Mouse (Mus musculus): ENCODE data around the gene Pbx3. TPM values are rescaled to one million over a fixed set of nuclear protein-coding genes. Genes with fewer than 3 reads are reported as not detected.

The Pbx3 gene
- polyA plus RNA-seq, 1 experiment from 2014 or later, result 35.0 TPM

- DNase-seq (ENCODE audit: low spot score), result no peak
- H3K27ac ChIP-seq (replicated peaks; ENCODE audit: low read depth, low read length), result no peak overlapping the region
- ATAC-seq (ENCODE audit: insufficient number of reproducible peaks, low FRiP score, low TSS enrichment, low read depth), result no peak
- peaks cover 7% of the 10 kb centered on the region; the same call in 1 of the 2 replicates for H3K4me1 ChIP-seq (ENCODE audit: control insufficient read depth, insufficient read depth, low read length)
- no peak overlapping the region for H3K9ac ChIP-seq (ENCODE audit: low read length)
- H3K36me3 ChIP-seq (ENCODE audit: control insufficient read depth, insufficient read depth, low read length), result no peaks in the 10 kb centered on the region
- no peaks in the 10 kb centered on the region for H3K27me3 ChIP-seq (ENCODE audit: control insufficient read depth, insufficient read depth, low read length)
- H3K9me3 ChIP-seq (ENCODE audit: control insufficient read depth, low read length), result no peaks in the 10 kb centered on the region
- no peak overlapping the region for H3K4me3 ChIP-seq (ENCODE audit: low read depth, low read length)
- no peak overlapping the region for H3K4me2 ChIP-seq (ENCODE audit: low read depth, severe bottlenecking)
- WGBS, result 42% methylated on average over 2 of the region's 2 CpGs
Observed at GRCm38 (mm10) chr2:34374349-34374748, 1.4 kb upstream of the Pbx3 start.

GRCm38 (mm10) chr2:34373886-34374285 lies 944 bp upstream of the Pbx3 start:
- Histone ChIP-seq H3K4me1 (ENCODE audit: control insufficient read depth, insufficient read depth, low read length) (peaks cover 7% of the 10 kb centered on the region; the same call in 1 of the 2 replicates), H3K4me2 (ENCODE audit: low read depth, severe bottlenecking) (no peak overlapping the region), H3K4me3 (ENCODE audit: low read depth, low read length) (no peak overlapping the region; the same call in 1 of the 2 replicates), H3K9me3 (ENCODE audit: control insufficient read depth, low read length) (no peaks in the 10 kb centered on the region), H3K9ac (ENCODE audit: low read length) (no peak overlapping the region), H3K27me3 (ENCODE audit: control insufficient read depth, insufficient read depth, low read length) (no peaks in the 10 kb centered on the region), H3K27ac (replicated peaks; ENCODE audit: low read depth, low read length) (no peak overlapping the region), H3K36me3 (ENCODE audit: control insufficient read depth, insufficient read depth, low read length) (no peaks in the 10 kb centered on the region)
- WGBS, result 36% methylated on average over 3 of the region's 3 CpGs
- DNase-seq (ENCODE audit: low spot score) (no peak), ATAC-seq (ENCODE audit: insufficient number of reproducible peaks, low FRiP score, low TSS enrichment, low read depth) (no peak)

- DNase-seq (ENCODE audit: low spot score) (peak; percentile 72), ATAC-seq (ENCODE audit: insufficient number of reproducible peaks, low FRiP score, low TSS enrichment, low read depth) (peak; percentile 41; the same call in 1 of the 2 replicates)
- Histone ChIP-seq H3K4me2 (ENCODE audit: low read depth, severe bottlenecking) (peak overlapping the region; percentile 88), H3K27ac (replicated peaks; ENCODE audit: low read depth, low read length) (peak overlapping the region; percentile 97), H3K4me1 (ENCODE audit: control insufficient read depth, insufficient read depth, low read length) (peaks cover 11% of the 10 kb centered on the region; the same call in 1 of the 2 replicates), H3K27me3 (ENCODE audit: control insufficient read depth, insufficient read depth, low read length) (no peaks in the 10 kb centered on the region), H3K4me3 (ENCODE audit: low read depth, low read length) (peak overlapping the region; percentile 76), H3K36me3 (ENCODE audit: control insufficient read depth, insufficient read depth, low read length) (no peaks in the 10 kb centered on the region), H3K9me3 (ENCODE audit: control insufficient read depth, low read length) (no peaks in the 10 kb centered on the region), H3K9ac (ENCODE audit: low read length) (peak overlapping the region; percentile 95)
- WGBS, result under 1% methylated on average over 58 of the region's 118 CpGs
Observed at GRCm38 (mm10) chr2:34371441-34372304, 1.3 kb downstream of the Pbx3 start.

DNA sequence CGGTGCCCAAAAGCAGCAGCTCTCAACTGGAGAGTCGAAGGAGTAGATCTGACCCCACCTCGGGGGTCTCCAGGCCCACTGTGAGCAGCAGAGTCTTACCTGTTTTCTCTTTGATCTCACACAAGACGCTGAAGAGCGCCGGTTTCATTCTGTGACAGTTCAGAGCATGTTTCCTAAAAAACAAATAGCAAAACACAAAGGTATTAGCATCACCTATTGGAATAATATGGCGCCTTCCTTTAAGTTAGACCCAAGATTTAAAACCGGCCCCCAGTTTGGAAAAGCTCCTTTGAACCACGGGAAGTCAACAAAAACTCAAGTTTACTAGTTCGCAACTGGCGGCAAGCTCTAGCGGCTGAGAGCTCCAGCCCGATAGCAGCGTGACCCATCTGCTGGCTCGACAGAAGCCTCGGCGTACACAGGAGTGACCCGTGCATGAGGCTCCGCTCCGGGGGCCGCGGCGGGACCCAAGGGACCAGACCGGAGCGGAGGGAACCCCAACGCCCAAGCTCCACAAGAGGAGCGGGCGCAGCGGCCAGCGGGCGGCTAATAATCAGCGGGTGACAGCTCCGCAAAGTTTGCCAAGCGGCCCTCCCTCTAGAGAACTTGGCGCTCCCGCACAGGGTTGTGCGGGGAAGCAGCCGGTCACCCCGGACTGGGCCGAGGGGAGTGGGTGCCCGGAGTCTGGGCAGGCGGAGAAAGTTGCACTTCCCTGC lies 2.1 kb downstream of the Pbx3 start:
- no peak for ATAC-seq (ENCODE audit: insufficient number of reproducible peaks, low FRiP score, low TSS enrichment, low read depth)

GRCm38 (mm10) chr2:34370349-34370724 lies 2.6 kb downstream of the Pbx3 start:
- H3K27ac ChIP-seq (replicated peaks; ENCODE audit: low read depth, low read length), result no peak overlapping the region
- H3K36me3 ChIP-seq (ENCODE audit: control insufficient read depth, insufficient read depth, low read length), result no peaks in the 10 kb centered on the region
- peak overlapping the region; percentile 88 for H3K4me2 ChIP-seq (ENCODE audit: low read depth, severe bottlenecking)
- DNase-seq (ENCODE audit: low spot score) (no peak), ATAC-seq (ENCODE audit: insufficient number of reproducible peaks, low FRiP score, low TSS enrichment, low read depth) (no peak)
- WGBS, result 3% methylated on average over 7 of the region's 7 CpGs
- H3K9ac ChIP-seq (ENCODE audit: low read length), result 0 out of 2 replicates have a peak overlapping the region, but pooled peaks have one; percentile 35
- peak overlapping the region; percentile 76 for H3K4me3 ChIP-seq (ENCODE audit: low read depth, low read length)
- no peaks in the 10 kb centered on the region for H3K27me3 ChIP-seq (ENCODE audit: control insufficient read depth, insufficient read depth, low read length)
- no peaks in the 10 kb centered on the region for H3K9me3 ChIP-seq (ENCODE audit: control insufficient read depth, low read length)
- H3K4me1 ChIP-seq (ENCODE audit: control insufficient read depth, insufficient read depth, low read length), result peaks cover 11% of the 10 kb centered on the region; the same call in 1 of the 2 replicates

More for the DNA sequence above, 2.1 kb downstream of the Pbx3 start:
- Histone ChIP-seq H3K9me3 (ENCODE audit: control insufficient read depth, low read length) (no peaks in the 10 kb centered on the region), H3K36me3 (ENCODE audit: control insufficient read depth, insufficient read depth, low read length) (no peaks in the 10 kb centered on the region), H3K4me1 (ENCODE audit: control insufficient read depth, insufficient read depth, low read length) (peaks cover 11% of the 10 kb centered on the region; the same call in 1 of the 2 replicates), H3K27ac (replicated peaks; ENCODE audit: low read depth, low read length) (peak overlapping the region; percentile 97), H3K27me3 (ENCODE audit: control insufficient read depth, insufficient read depth, low read length) (no peaks in the 10 kb centered on the region), H3K4me3 (ENCODE audit: low read depth, low read length) (peak overlapping the region; percentile 76), H3K9ac (ENCODE audit: low read length) (peak overlapping the region; percentile 95), H3K4me2 (ENCODE audit: low read depth, severe bottlenecking) (peak overlapping the region; percentile 88)
- peak; percentile 59 for DNase-seq (ENCODE audit: low spot score)
- under 1% methylated on average over 42 of the region's 42 CpGs for WGBS

DNA sequence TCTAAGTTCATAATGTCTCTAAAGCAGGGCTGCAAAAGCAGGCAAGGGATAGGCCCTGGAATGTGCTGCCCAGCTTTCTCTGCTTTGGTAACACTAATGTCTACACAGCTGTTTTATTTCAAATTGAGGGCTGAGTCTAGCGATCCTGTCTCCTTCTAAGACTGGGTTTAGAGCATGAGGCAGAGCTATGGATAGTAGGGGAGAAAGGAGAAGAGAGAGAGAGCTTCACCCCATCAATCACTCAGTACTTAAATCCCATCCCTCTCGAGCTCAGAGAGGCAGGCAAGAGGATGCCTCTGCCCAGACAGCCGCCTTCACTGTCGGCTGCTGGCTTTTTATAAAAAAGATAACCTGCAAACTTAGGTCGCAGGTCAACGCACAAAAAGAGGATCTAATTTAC lies 4.5 kb downstream of the Pbx3 start:
- Histone ChIP-seq H3K27ac (replicated peaks; ENCODE audit: low read depth, low read length) (no peak overlapping the region), H3K4me1 (ENCODE audit: control insufficient read depth, insufficient read depth, low read length) (peaks cover 8% of the 10 kb centered on the region; the same call in 1 of the 2 replicates), H3K9me3 (ENCODE audit: control insufficient read depth, low read length) (no peaks in the 10 kb centered on the region)

GRCm38 (mm10) chr2:34367024-34367423 lies 5.9 kb downstream of the Pbx3 start:
- no peaks in the 10 kb centered on the region for H3K27me3 ChIP-seq (ENCODE audit: control insufficient read depth, insufficient read depth, low read length)
- no peaks in the 10 kb centered on the region for H3K36me3 ChIP-seq (ENCODE audit: control insufficient read depth, insufficient read depth, low read length)
- H3K9me3 ChIP-seq (ENCODE audit: control insufficient read depth, low read length), result no peaks in the 10 kb centered on the region
- WGBS, result 3% methylated on average over 2 of the region's 2 CpGs
- DNase-seq (ENCODE audit: low spot score) (peak; percentile 31), ATAC-seq (ENCODE audit: insufficient number of reproducible peaks, low FRiP score, low TSS enrichment, low read depth) (no peak)
- H3K4me1 ChIP-seq (ENCODE audit: control insufficient read depth, insufficient read depth, low read length), result peaks cover 4% of the 10 kb centered on the region; the same call in 1 of the 2 replicates
- no peak overlapping the region for H3K9ac ChIP-seq (ENCODE audit: low read length)
- H3K27ac ChIP-seq (replicated peaks; ENCODE audit: low read depth, low read length), result no peak overlapping the region
- H3K4me3 ChIP-seq (ENCODE audit: low read depth, low read length), result no peak overlapping the region
- no peak overlapping the region for H3K4me2 ChIP-seq (ENCODE audit: low read depth, severe bottlenecking)

More for the DNA sequence above, 4.5 kb downstream of the Pbx3 start:
- Histone ChIP-seq H3K4me3 (ENCODE audit: low read depth, low read length) (no peak overlapping the region), H3K36me3 (ENCODE audit: control insufficient read depth, insufficient read depth, low read length) (no peaks in the 10 kb centered on the region), H3K4me2 (ENCODE audit: low read depth, severe bottlenecking) (peak overlapping the region; percentile 31; the same call in 1 of the 2 replicates), H3K27me3 (ENCODE audit: control insufficient read depth, insufficient read depth, low read length) (no peaks in the 10 kb centered on the region), H3K9ac (ENCODE audit: low read length) (no peak overlapping the region)
- DNase-seq (ENCODE audit: low spot score) (no peak), ATAC-seq (ENCODE audit: insufficient number of reproducible peaks, low FRiP score, low TSS enrichment, low read depth) (no peak)
- WGBS, result 21% methylated on average over 6 of the region's 6 CpGs

DNA sequence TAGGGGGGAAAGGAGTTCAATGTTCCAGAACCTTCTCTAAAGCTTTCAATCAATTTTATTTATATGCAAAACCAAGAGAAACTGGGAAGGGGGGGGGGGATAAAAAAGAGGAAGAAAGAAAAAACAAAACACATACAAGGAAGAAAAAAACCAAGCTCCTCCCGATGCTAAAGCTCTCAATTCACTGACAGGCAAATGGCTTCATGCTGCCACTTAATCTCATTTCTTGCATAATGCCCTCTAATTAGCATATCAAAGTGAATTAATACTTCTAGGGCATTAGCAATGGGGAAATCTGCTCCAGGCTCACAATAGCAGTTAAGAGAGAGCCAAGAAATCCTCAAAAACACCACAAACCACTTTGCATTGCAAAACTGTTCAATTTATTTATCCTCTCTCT lies 9.3 kb downstream of the Pbx3 start:
- Histone ChIP-seq H3K9me3 (ENCODE audit: control insufficient read depth, low read length) (no peaks in the 10 kb centered on the region), H3K36me3 (ENCODE audit: control insufficient read depth, insufficient read depth, low read length) (no peaks in the 10 kb centered on the region), H3K9ac (ENCODE audit: low read length) (no peak overlapping the region), H3K27me3 (ENCODE audit: control insufficient read depth, insufficient read depth, low read length) (no peaks in the 10 kb centered on the region), H3K4me1 (ENCODE audit: control insufficient read depth, insufficient read depth, low read length) (peaks cover 11% of the 10 kb centered on the region; the same call in 1 of the 2 replicates), H3K4me3 (ENCODE audit: low read depth, low read length) (no peak overlapping the region), H3K4me2 (ENCODE audit: low read depth, severe bottlenecking) (no peak overlapping the region), H3K27ac (replicated peaks; ENCODE audit: low read depth, low read length) (no peak overlapping the region)
- WGBS, result 9% methylated on average over 1 of the region's 1 CpGs
- ATAC-seq (ENCODE audit: insufficient number of reproducible peaks, low FRiP score, low TSS enrichment, low read depth) (no peak), DNase-seq (ENCODE audit: low spot score) (no peak)

Data from limb, embryonic 11.5 days (tissue).